Mouse (Mus musculus) midbrain, embryonic 14.5 days (tissue): ENCODE results near the gene Ush2a. TPM values are rescaled to one million over a fixed set of nuclear protein-coding genes. Genes with fewer than 3 reads are reported as not detected.

Experiments
- ATAC-seq: fragments of 200-750 bp; cut with Nextera tagmentation; 2 replicates; pipeline ENCODE4 v1.8.0; 2017; ENCODE audit warnings: moderate number of reproducible peaks, moderate library complexity; ENCODE audit not compliant: low FRiP score, low TSS enrichment
- DNase-seq: peaks from one replicate; pipeline ENCODE4 v3.0.0-alpha.2; 2015
- H3K27ac ChIP-seq: fragments of 300-500 bp; sonication (generic); replicated peaks from 2 replicates; pipeline ENCODE4 v1.5.1; 2014; ENCODE audit warnings: mild to moderate bottlenecking, low read depth, low read length, moderate library complexity
- H3K27me3 ChIP-seq: fragments of 300-500 bp; sonication (generic); 2 replicates; pipeline ENCODE4 v1.6.1; 2014; ENCODE audit warnings: low read length, control low read depth, mixed read lengths; ENCODE audit not compliant: control insufficient read depth, insufficient read depth
- H3K36me3 ChIP-seq: fragments of 300-500 bp; sonication (generic); 2 replicates; pipeline ENCODE4 v1.6.1; 2014; ENCODE audit warnings: low read length, control low read depth; ENCODE audit not compliant: control insufficient read depth, insufficient read depth
- H3K4me1 ChIP-seq: fragments of 300-500 bp; sonication (generic); 2 replicates; pipeline ENCODE4 v1.6.1; 2014; ENCODE audit warnings: mild to moderate bottlenecking, antibody characterized with exemption, low read length, control low read depth; ENCODE audit not compliant: control insufficient read depth, insufficient read depth
- H3K4me2 ChIP-seq: fragments of 300-500 bp; sonication (generic); 2 replicates; pipeline ENCODE4 v1.6.1; 2014; ENCODE audit warnings: mild to moderate bottlenecking, low read length, moderate library complexity
- H3K4me3 ChIP-seq: fragments of 300-500 bp; sonication (generic); replicated peaks from 2 replicates; pipeline ENCODE4 v1.5.1; 2014; ENCODE audit warnings: low read depth, low read length
- H3K9ac ChIP-seq: fragments of 300-500 bp; sonication (generic); replicated peaks from 2 replicates; pipeline ENCODE4 v1.6.1; 2014; ENCODE audit warnings: mild to moderate bottlenecking, low read length, moderate library complexity
- H3K9me3 ChIP-seq: fragments of 300-500 bp; sonication (generic); 2 replicates; pipeline ENCODE4 v1.6.1; 2016; ENCODE audit warnings: low read length, control low read depth, mixed read lengths; ENCODE audit not compliant: control insufficient read depth
- WGBS: fragments of 180-500 bp; shearing (Covaris S2); extraction: QIAGEN DNeasy Blood & Tissue Kit; methylation state at CpG from one replicate; pipeline ENCODE4 v1.1.7; 2014; 5-methylcytosine and 5-hydroxymethylcytosine counted together
- polyA plus RNA-seq: library from polyadenylated mRNA; unstranded; fragments of >200 nt; fragmentation: Nextera tagmentation; extraction: Ambion mirVana; gene quantifications from 2 replicates; pipeline ENCODE4 v1.2.1, GENCODE M21; 2014

Gene Ush2a
- polyA plus RNA-seq, 1 experiment from 2014 or later = 0.62 TPM

DNA sequence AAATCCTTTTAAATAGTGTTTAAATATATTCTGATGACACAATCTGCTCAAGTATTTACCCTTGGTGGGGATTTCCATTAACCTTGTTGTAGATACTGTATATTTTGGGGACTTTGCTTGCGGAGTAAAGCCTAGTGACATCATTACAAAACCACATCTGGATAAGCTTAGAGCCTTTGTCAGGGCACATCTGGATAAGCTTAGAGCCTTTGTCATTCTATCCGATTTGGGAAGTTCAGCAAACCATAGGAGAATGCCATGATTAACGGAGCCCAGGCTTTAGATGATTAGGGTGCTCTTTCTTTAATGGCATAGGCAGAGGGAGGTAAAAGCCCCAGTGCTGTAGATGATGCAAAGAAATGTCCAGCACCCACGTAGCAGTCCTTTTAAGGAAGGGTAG, 333.4 kb downstream of the Ush2a start:
- Histone ChIP-seq H3K4me2 (no peak overlapping the region), H3K27me3 (no peaks in the 10 kb centered on the region), H3K4me3 (no peak overlapping the region), H3K36me3 (no peaks in the 10 kb centered on the region), H3K9me3 (no peaks in the 10 kb centered on the region), H3K9ac (no peak overlapping the region), H3K27ac (no peak overlapping the region), H3K4me1 (no peaks in the 10 kb centered on the region)
- 51% methylated on average over 4 of the region's 4 CpGs for WGBS
- DNase-seq = no peak
- no peak for ATAC-seq

DNA sequence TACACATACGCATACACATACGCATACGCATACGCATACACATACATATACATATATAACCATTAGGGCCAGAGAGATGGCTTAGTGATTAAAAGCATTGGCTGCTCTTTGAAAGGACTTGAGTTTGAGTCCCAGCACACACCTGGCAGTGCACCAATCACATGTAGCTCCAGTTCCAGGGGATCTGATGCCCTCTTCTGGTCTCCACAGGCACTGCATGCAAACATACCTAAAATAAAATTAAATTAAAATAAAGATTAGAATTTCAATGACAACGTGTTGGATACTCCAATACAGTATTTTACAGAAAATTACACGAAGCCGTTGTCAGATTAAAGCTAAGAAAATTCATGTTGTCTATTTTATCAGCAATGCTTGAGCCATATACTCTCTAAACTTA, 336.2 kb downstream of the Ush2a start:
- H3K4me3 ChIP-seq = no peak overlapping the region
- WGBS = 91% methylated on average over 7 of the region's 7 CpGs

GRCm38 (mm10) chr1:188599134-188599533, 337.3 kb downstream of the Ush2a start:
- WGBS = 91% methylated on average over 8 of the region's 8 CpGs
- Histone ChIP-seq H3K36me3 (no peaks in the 10 kb centered on the region), H3K4me3 (no peak overlapping the region), H3K27ac (no peak overlapping the region), H3K4me1 (no peaks in the 10 kb centered on the region), H3K9ac (no peak overlapping the region), H3K27me3 (no peaks in the 10 kb centered on the region), H3K9me3 (no peaks in the 10 kb centered on the region), H3K4me2 (no peak overlapping the region)
- DNase-seq = no peak
- ATAC-seq = no peak

More for the DNA sequence above, 336.2 kb downstream of the Ush2a start:
- ATAC-seq (no peak), DNase-seq (no peak)
- Histone ChIP-seq H3K4me2 (no peak overlapping the region), H3K4me1 (no peaks in the 10 kb centered on the region), H3K36me3 (no peaks in the 10 kb centered on the region), H3K27ac (no peak overlapping the region), H3K9me3 (no peaks in the 10 kb centered on the region), H3K27me3 (no peaks in the 10 kb centered on the region), H3K9ac (no peak overlapping the region)

DNA sequence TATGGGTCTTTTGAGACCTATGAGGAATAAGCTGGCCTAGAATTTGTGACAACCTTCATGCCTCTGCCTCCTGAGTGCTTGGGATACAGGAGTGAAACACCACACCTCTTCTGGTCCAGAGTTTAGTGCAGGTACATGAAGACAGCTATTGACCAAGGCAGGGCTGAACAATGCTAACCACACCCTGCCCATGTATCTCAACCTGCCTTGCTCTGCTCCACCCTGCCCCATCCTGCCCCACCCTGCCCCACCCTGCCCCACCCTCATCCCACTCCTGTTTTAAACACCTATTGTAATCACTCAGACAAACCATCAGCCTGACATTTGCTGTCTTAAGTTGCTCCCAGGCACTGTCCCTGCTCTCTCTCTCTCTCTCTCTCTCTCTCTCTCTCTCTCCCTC, 344.6 kb downstream of the Ush2a start:
- ATAC-seq = no peak
- Histone ChIP-seq H3K9ac (no peak overlapping the region), H3K4me2 (no peak overlapping the region), H3K4me1 (no peaks in the 10 kb centered on the region), H3K36me3 (no peaks in the 10 kb centered on the region), H3K9me3 (no peaks in the 10 kb centered on the region), H3K27ac (no peak overlapping the region), H3K27me3 (no peaks in the 10 kb centered on the region), H3K4me3 (no peak overlapping the region)
- no peak for DNase-seq

DNA sequence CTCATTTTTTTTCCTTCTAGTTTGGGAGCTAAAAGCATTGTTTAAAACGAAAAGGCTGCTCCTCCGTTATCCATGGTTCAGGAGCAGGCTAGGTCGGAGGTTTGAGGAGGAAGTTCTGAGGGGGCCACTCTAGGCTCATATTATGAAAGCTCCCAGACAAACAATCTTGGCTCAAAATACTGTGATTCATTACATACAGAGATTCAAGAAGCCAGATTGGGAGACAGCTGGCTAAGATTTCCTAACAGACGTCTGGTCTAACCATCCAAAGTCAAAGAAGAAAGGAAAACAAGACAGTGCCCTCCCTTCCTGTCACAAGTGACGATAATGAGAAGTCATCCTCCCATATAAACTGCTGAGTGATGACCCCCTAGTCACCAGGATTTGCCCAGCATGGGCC, 354.7 kb downstream of the Ush2a start:
- ATAC-seq (no peak), DNase-seq (no peak)

GRCm38 (mm10) chr1:188633736-188634135, 371.9 kb downstream of the Ush2a start:
- H3K4me2 ChIP-seq = no peak overlapping the region
- WGBS = 44% methylated on average over 4 of the region's 4 CpGs
- H3K9ac ChIP-seq = no peak overlapping the region
- no peaks in the 10 kb centered on the region for H3K4me1 ChIP-seq
- ATAC-seq (no peak), DNase-seq (peak; percentile 81)
- H3K4me3 ChIP-seq = no peak overlapping the region
- H3K27me3 ChIP-seq = no peaks in the 10 kb centered on the region
- H3K36me3 ChIP-seq = no peaks in the 10 kb centered on the region
- no peak overlapping the region for H3K27ac ChIP-seq
- H3K9me3 ChIP-seq = no peaks in the 10 kb centered on the region

More for the DNA sequence above, 354.7 kb downstream of the Ush2a start:
- WGBS = 85% methylated on average over 5 of the region's 5 CpGs
- no peaks in the 10 kb centered on the region for H3K27me3 ChIP-seq
- no peak overlapping the region for H3K27ac ChIP-seq
- H3K36me3 ChIP-seq = no peaks in the 10 kb centered on the region
- H3K9me3 ChIP-seq = no peaks in the 10 kb centered on the region
- H3K4me1 ChIP-seq = no peaks in the 10 kb centered on the region
- H3K9ac ChIP-seq = no peak overlapping the region
- H3K4me3 ChIP-seq = no peak overlapping the region
- H3K4me2 ChIP-seq = no peak overlapping the region

DNA sequence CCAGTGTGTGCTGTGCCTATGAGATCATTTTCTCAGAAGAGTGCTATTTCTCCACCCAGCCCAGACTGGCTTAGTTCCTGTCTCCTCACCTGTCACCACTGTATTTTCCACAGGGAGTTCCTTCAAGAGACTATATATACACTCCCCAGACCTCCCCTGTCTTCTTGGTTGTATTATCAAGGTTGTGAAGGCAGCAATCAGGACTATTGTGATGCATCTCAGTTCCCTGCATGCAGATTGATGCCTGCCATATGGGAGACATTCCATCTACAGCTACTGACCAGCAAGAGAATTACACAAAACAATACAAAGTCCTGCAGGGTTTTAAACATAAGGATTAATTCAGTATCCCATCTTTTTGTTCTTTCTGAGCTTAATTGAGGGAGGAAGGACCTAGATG, 377.8 kb downstream of the Ush2a start:
- H3K27ac ChIP-seq = no peak overlapping the region
- H3K27me3 ChIP-seq = no peaks in the 10 kb centered on the region
- no peak overlapping the region for H3K4me3 ChIP-seq
- H3K36me3 ChIP-seq = no peaks in the 10 kb centered on the region
- H3K9ac ChIP-seq = no peak overlapping the region
- no peaks in the 10 kb centered on the region for H3K4me1 ChIP-seq
- H3K9me3 ChIP-seq = no peaks in the 10 kb centered on the region
- H3K4me2 ChIP-seq = no peak overlapping the region
- DNase-seq (no peak), ATAC-seq (no peak)

GRCm38 (mm10) chr1:188643156-188643555, 381.3 kb downstream of the Ush2a start:
- no peaks in the 10 kb centered on the region for H3K27me3 ChIP-seq
- no peaks in the 10 kb centered on the region for H3K36me3 ChIP-seq
- no peaks in the 10 kb centered on the region for H3K4me1 ChIP-seq
- no peak overlapping the region for H3K4me3 ChIP-seq
- no peak for ATAC-seq
- no peaks in the 10 kb centered on the region for H3K9me3 ChIP-seq
- H3K27ac ChIP-seq = no peak overlapping the region
- H3K9ac ChIP-seq = no peak overlapping the region
- no peak overlapping the region for H3K4me2 ChIP-seq
- WGBS = 94% methylated on average over 3 of the region's 3 CpGs
- no peak for DNase-seq

GRCm38 (mm10) chr1:188653001-188653400, 391.2 kb downstream of the Ush2a start:
- Histone ChIP-seq H3K9me3 (no peaks in the 10 kb centered on the region), H3K4me1 (peaks cover 12% of the 10 kb centered on the region; the same call in 1 of the 2 replicates), H3K4me3 (no peak overlapping the region), H3K36me3 (no peaks in the 10 kb centered on the region), H3K27ac (no peak overlapping the region), H3K4me2 (no peak overlapping the region), H3K27me3 (no peaks in the 10 kb centered on the region), H3K9ac (no peak overlapping the region)
- 92% methylated on average over 3 of the region's 3 CpGs for WGBS
- DNase-seq = no peak
- ATAC-seq = no peak
